Mouse (Mus musculus): ENCODE measurements at regions not wholly inside any gene's neighbourhood (a gene's known extent, or its start where the extent isn't known, plus 50 kb on each side); places are given as distances from the start of the nearest gene placed in this dataset.

DNA sequence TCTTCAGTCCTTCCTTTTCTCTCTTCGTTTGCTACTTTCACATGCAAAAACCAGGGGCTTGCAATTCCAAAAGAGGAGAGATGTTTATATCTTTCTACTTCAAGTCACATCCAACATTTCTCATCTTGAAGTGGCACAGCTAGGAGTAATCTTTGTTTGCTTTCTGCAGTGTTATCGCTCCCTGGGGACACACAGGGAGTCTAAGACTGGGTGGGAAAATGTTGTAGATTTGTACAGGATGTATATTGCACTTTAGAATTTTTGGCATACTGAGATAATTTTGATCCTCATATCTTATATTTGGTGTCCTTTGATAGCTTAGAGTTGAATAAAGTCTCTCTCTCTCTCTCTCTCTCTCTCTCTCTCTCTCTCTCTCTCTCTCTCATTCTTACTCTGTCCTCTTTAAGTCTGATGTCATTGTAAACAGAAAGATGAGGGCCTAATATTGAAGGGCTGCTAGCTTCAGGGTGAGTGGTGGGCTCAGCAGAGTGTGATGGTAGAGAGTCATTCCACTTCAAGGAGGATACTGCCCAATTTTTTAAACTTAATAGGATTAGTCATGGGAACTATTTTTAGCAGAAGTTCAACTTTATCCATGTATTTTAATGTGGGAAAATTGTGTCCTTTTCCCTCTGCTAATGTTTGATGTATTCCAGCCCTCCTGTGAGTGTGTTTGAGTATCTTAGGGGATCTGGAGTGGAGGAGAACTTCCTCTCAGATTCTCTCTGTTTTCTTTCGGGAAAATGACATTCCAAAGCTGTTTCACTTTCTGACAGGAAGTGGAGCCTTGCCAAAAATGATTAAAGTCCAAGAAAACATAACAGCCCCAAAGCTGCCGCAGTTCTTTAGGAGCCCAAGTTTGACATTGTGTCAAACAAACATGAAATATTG, 397.3 kb upstream of the Zeb2 start:
- no peaks in the 10 kb centered on the region for H3K36me3 ChIP-seq (ENCODE audit: control insufficient read depth, insufficient read depth, low read length)
- H3K9ac ChIP-seq (ENCODE audit: low read length), result no peak overlapping the region
- H3K27me3 ChIP-seq (ENCODE audit: control insufficient read depth, insufficient read depth, low read length), result no peaks in the 10 kb centered on the region
- H3K4me1 ChIP-seq (ENCODE audit: control insufficient read depth, insufficient read depth, low read length), result no peaks in the 10 kb centered on the region
- H3K4me2 ChIP-seq (ENCODE audit: low read depth), result no peak overlapping the region
- no peak for DNase-seq (ENCODE audit: low spot score)
- H3K4me3 ChIP-seq (ENCODE audit: low read depth, low read length), result no peak overlapping the region
- H3K27ac ChIP-seq (ENCODE audit: low read depth, low read length), result no peak overlapping the region
- H3K9me3 ChIP-seq (ENCODE audit: control insufficient read depth, low read length), result no peaks in the 10 kb centered on the region
- 64% methylated on average over 4 of the region's 4 CpGs for WGBS
- ATAC-seq (ENCODE audit: insufficient read depth, low FRiP score, low TSS enrichment), result no peak

DNA sequence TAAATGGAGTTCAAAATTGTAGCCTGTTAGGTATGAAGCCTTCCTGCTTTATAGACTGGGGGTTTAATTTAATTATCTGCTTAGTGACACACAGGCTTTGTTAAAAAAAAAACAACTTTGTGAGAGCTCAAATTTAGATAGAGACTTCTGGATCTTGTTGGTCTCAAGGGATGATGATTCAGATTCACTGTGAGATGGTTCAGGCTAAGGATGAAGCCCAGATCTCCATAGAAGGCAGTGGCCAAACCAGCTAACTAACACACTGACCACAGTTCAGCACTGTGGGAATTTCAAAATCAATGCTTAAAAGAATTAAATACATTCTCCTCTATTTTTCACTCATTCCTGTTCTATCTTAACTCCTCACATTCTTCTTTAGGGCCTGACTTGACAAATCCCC, 395.7 kb upstream of the Zeb2 start:
- no peak for ATAC-seq (ENCODE audit: insufficient read depth, low FRiP score, low TSS enrichment)
- Histone ChIP-seq H3K4me1 (ENCODE audit: control insufficient read depth, insufficient read depth, low read length) (no peaks in the 10 kb centered on the region), H3K36me3 (ENCODE audit: control insufficient read depth, insufficient read depth, low read length) (no peaks in the 10 kb centered on the region), H3K27me3 (ENCODE audit: control insufficient read depth, insufficient read depth, low read length) (no peaks in the 10 kb centered on the region), H3K9me3 (ENCODE audit: control insufficient read depth, low read length) (no peaks in the 10 kb centered on the region), H3K9ac (ENCODE audit: low read length) (no peak overlapping the region), H3K27ac (ENCODE audit: low read depth, low read length) (no peak overlapping the region), H3K4me3 (ENCODE audit: low read depth, low read length) (no peak overlapping the region), H3K4me2 (ENCODE audit: low read depth) (no peak overlapping the region)
- DNase-seq (ENCODE audit: low spot score), result no peak

GRCm38 (mm10) chr2:45511791-45512190, 394.6 kb upstream of the Zeb2 start:
- Histone ChIP-seq H3K27ac (ENCODE audit: low read depth, low read length) (no peak overlapping the region), H3K9me3 (ENCODE audit: control insufficient read depth, low read length) (no peaks in the 10 kb centered on the region), H3K4me1 (ENCODE audit: control insufficient read depth, insufficient read depth, low read length) (no peaks in the 10 kb centered on the region), H3K9ac (ENCODE audit: low read length) (no peak overlapping the region), H3K36me3 (ENCODE audit: control insufficient read depth, insufficient read depth, low read length) (no peaks in the 10 kb centered on the region), H3K27me3 (ENCODE audit: control insufficient read depth, insufficient read depth, low read length) (no peaks in the 10 kb centered on the region), H3K4me3 (ENCODE audit: low read depth, low read length) (no peak overlapping the region), H3K4me2 (ENCODE audit: low read depth) (no peak overlapping the region)
- 84% methylated on average over 3 of the region's 3 CpGs for whole genome bisulfite sequencing
- no peak for ATAC-seq (ENCODE audit: insufficient read depth, low FRiP score, low TSS enrichment)
- no peak for DNase-seq (ENCODE audit: low spot score)

DNA sequence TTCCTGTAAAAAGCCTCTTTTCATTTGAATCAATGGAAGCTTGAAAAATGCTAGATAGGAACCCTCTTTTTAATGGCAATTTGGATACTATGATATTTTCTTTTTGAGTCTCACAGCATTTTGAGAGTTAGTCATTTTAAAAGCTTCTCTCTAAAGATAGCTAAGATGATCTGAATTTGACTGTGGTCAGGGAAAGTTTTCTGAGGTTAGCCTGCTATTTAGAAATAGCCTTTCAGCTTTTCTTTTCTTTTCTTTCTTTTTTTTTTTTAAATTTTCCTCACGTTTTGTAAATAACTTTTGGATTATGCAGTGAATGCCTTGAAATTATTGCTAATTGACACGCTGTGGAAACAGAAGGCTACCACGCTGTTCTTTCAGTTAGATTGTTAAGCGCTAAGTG, 387.3 kb upstream of the Zeb2 start:
- H3K4me2 ChIP-seq (ENCODE audit: low read depth), result no peak overlapping the region
- H3K9me3 ChIP-seq (ENCODE audit: control insufficient read depth, low read length), result no peaks in the 10 kb centered on the region
- no peak overlapping the region for H3K27ac ChIP-seq (ENCODE audit: low read depth, low read length)
- H3K27me3 ChIP-seq (ENCODE audit: control insufficient read depth, insufficient read depth, low read length), result no peaks in the 10 kb centered on the region
- no peak overlapping the region for H3K9ac ChIP-seq (ENCODE audit: low read length)
- H3K4me3 ChIP-seq (ENCODE audit: low read depth, low read length), result no peak overlapping the region
- 89% methylated on average over 4 of the region's 4 CpGs for WGBS
- H3K4me1 ChIP-seq (ENCODE audit: control insufficient read depth, insufficient read depth, low read length), result no peaks in the 10 kb centered on the region
- ATAC-seq (ENCODE audit: insufficient read depth, low FRiP score, low TSS enrichment) (no peak), DNase-seq (ENCODE audit: low spot score) (no peak)
- no peaks in the 10 kb centered on the region for H3K36me3 ChIP-seq (ENCODE audit: control insufficient read depth, insufficient read depth, low read length)

- no peak overlapping the region for H3K4me2 ChIP-seq (ENCODE audit: low read depth)
- no peak overlapping the region for H3K27ac ChIP-seq (ENCODE audit: low read depth, low read length)
- WGBS, result 89% methylated on average over 2 of the region's 2 CpGs
- no peak overlapping the region for H3K9ac ChIP-seq (ENCODE audit: low read length)
- H3K4me1 ChIP-seq (ENCODE audit: control insufficient read depth, insufficient read depth, low read length), result no peaks in the 10 kb centered on the region
- ATAC-seq (ENCODE audit: insufficient read depth, low FRiP score, low TSS enrichment) (no peak), DNase-seq (ENCODE audit: low spot score) (no peak)
- H3K36me3 ChIP-seq (ENCODE audit: control insufficient read depth, insufficient read depth, low read length), result no peaks in the 10 kb centered on the region
- no peaks in the 10 kb centered on the region for H3K27me3 ChIP-seq (ENCODE audit: control insufficient read depth, insufficient read depth, low read length)
- H3K4me3 ChIP-seq (ENCODE audit: low read depth, low read length), result no peak overlapping the region
- H3K9me3 ChIP-seq (ENCODE audit: control insufficient read depth, low read length), result no peaks in the 10 kb centered on the region
These were observed 376.5 kb upstream of the Zeb2 start for GRCm38 (mm10) chr2:45493656-45494055.

GRCm38 (mm10) chr2:45486530-45486929, 369.3 kb upstream of the Zeb2 start:
- ATAC-seq (ENCODE audit: insufficient read depth, low FRiP score, low TSS enrichment) (no peak), DNase-seq (ENCODE audit: low spot score) (no peak)
- Histone ChIP-seq H3K4me1 (ENCODE audit: control insufficient read depth, insufficient read depth, low read length) (no peaks in the 10 kb centered on the region), H3K27ac (ENCODE audit: low read depth, low read length) (no peak overlapping the region), H3K27me3 (ENCODE audit: control insufficient read depth, insufficient read depth, low read length) (no peaks in the 10 kb centered on the region), H3K4me2 (ENCODE audit: low read depth) (no peak overlapping the region), H3K36me3 (ENCODE audit: control insufficient read depth, insufficient read depth, low read length) (no peaks in the 10 kb centered on the region), H3K9me3 (ENCODE audit: control insufficient read depth, low read length) (no peaks in the 10 kb centered on the region), H3K9ac (ENCODE audit: low read length) (no peak overlapping the region), H3K4me3 (ENCODE audit: low read depth, low read length) (no peak overlapping the region)
- 89% methylated on average over 5 of the region's 5 CpGs for whole genome bisulfite sequencing

DNA sequence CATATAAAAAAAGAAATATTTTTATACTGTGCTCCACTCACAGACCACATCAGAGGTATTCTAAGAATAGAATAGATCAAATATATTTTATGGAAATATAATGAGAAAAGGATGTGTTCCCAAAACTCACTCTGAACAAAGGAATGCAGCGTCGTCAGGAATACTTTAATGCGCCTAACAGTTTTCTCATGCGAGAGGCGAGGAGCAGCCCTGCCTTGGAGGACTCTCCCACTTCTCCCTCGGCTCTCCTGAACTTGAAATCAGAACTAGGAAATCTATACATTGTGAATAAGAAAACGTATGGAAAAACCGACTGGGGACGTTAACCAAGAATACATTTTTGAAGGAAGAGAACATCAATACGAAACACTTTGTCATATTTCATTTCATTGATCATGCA, 368.3 kb upstream of the Zeb2 start:
- WGBS, result 84% methylated on average over 10 of the region's 10 CpGs
- no peak for ATAC-seq (ENCODE audit: insufficient read depth, low FRiP score, low TSS enrichment)
- no peaks in the 10 kb centered on the region for H3K9me3 ChIP-seq (ENCODE audit: control insufficient read depth, low read length)
- H3K36me3 ChIP-seq (ENCODE audit: control insufficient read depth, insufficient read depth, low read length), result no peaks in the 10 kb centered on the region
- no peak overlapping the region for H3K4me3 ChIP-seq (ENCODE audit: low read depth, low read length)
- no peaks in the 10 kb centered on the region for H3K4me1 ChIP-seq (ENCODE audit: control insufficient read depth, insufficient read depth, low read length)
- H3K27me3 ChIP-seq (ENCODE audit: control insufficient read depth, insufficient read depth, low read length), result no peaks in the 10 kb centered on the region
- DNase-seq (ENCODE audit: low spot score), result no peak
- H3K27ac ChIP-seq (ENCODE audit: low read depth, low read length), result no peak overlapping the region
- no peak overlapping the region for H3K9ac ChIP-seq (ENCODE audit: low read length)
- no peak overlapping the region for H3K4me2 ChIP-seq (ENCODE audit: low read depth)

DNA sequence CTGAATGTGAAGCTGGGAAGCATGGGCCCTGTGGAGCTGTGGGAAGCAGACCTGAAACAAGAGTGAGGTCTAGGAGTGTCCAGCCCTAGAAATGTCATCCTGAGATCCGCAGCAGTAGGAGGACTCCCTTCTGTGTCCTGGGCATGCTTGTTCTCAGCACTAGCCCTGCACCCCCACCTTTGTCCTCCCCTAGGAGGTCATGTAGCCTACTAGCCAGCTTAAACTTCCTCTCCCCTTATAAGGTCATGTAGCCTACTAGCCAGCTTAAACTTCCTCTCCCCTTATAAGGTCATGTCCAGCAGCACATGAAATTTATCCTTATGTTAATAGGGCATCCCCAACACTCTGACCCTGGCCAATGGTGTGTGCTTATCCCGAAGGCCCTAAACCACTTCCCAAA, 363.5 kb upstream of the Zeb2 start:
- no peak overlapping the region for H3K4me2 ChIP-seq (ENCODE audit: low read depth)
- H3K27me3 ChIP-seq (ENCODE audit: control insufficient read depth, insufficient read depth, low read length), result no peaks in the 10 kb centered on the region
- no peaks in the 10 kb centered on the region for H3K4me1 ChIP-seq (ENCODE audit: control insufficient read depth, insufficient read depth, low read length)
- no peaks in the 10 kb centered on the region for H3K36me3 ChIP-seq (ENCODE audit: control insufficient read depth, insufficient read depth, low read length)
- 84% methylated on average over 2 of the region's 2 CpGs for WGBS
- no peak overlapping the region for H3K27ac ChIP-seq (ENCODE audit: low read depth, low read length)
- no peak overlapping the region for H3K4me3 ChIP-seq (ENCODE audit: low read depth, low read length)
- ATAC-seq (ENCODE audit: insufficient read depth, low FRiP score, low TSS enrichment), result no peak
- DNase-seq (ENCODE audit: low spot score), result no peak
- no peak overlapping the region for H3K9ac ChIP-seq (ENCODE audit: low read length)
- H3K9me3 ChIP-seq (ENCODE audit: control insufficient read depth, low read length), result no peaks in the 10 kb centered on the region

- Histone ChIP-seq H3K36me3 (ENCODE audit: control insufficient read depth, insufficient read depth, low read length) (no peaks in the 10 kb centered on the region), H3K4me2 (ENCODE audit: low read depth) (no peak overlapping the region), H3K9me3 (ENCODE audit: control insufficient read depth, low read length) (no peaks in the 10 kb centered on the region), H3K4me3 (ENCODE audit: low read depth, low read length) (no peak overlapping the region), H3K4me1 (ENCODE audit: control insufficient read depth, insufficient read depth, low read length) (no peaks in the 10 kb centered on the region), H3K27ac (ENCODE audit: low read depth, low read length) (no peak overlapping the region), H3K9ac (ENCODE audit: low read length) (no peak overlapping the region), H3K27me3 (ENCODE audit: control insufficient read depth, insufficient read depth, low read length) (no peaks in the 10 kb centered on the region)
- ATAC-seq (ENCODE audit: insufficient read depth, low FRiP score, low TSS enrichment) (no peak), DNase-seq (ENCODE audit: low spot score) (no peak)
These were observed 358.8 kb upstream of the Zeb2 start for GRCm38 (mm10) chr2:45475996-45476395.
